Mouse (Mus musculus) spleen, postnatal 4 days (tissue): ENCODE results near the gene Vmn1r198.
"Not testable (repeated sequence)": the region's sequence is repeated elsewhere in the genome, so short reads cannot be mapped to it uniquely, and the experiment has no call there.

Experiments
- DNase-seq, 2 experiments: peaks; one replicate each; pipeline ENCODE4 v3.0.0; 2022; ENCODE audit warnings: low spot score in 2 of 2

Gene Vmn1r198

GRCm38 (mm10) chr13:22350064-22350463 is at the start of gene Vmn1r198:
Vmn1r198 (plus strand) TSS chr13:22350364.
- DNase-seq = no peak

- not testable (repeated sequence) for DNase-seq
Measured at GRCm38 (mm10) chr13:22308075-22308474, 42.1 kb upstream of the Vmn1r198 start.

GRCm38 (mm10) chr13:22315361-22315760 is 34.8 kb upstream of the Vmn1r198 start:
- DNase-seq = no peak

DNA sequence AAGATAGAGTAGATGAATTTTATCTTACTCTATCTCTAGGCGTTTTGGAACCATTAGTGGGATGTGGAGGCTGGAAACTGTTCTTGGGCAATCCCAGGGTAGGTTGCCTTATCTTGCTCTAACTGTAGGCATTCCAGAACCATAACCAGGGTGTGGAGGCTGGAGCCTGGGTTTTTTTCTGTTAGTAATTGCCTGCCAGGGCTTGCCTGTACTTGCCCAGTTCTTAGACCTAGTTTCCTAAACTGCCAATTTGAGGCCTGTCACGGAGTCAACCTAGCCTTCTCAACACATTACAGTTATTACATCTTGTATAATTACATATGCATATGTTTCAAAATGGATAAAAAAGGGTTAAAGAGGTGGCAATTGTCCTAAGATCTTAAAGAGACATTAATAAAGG is 32.8 kb upstream of the Vmn1r198 start:
- DNase-seq = no peak

GRCm38 (mm10) chr13:22320091-22320490 is 30.1 kb upstream of the Vmn1r198 start:
- no peak for DNase-seq

- no peak for DNase-seq
Measured at GRCm38 (mm10) chr13:22324289-22324688, 25.9 kb upstream of the Vmn1r198 start, which contains the start of gene Vmn1r197. Vmn1r197 (plus strand) TSS chr13:22324589.

DNA sequence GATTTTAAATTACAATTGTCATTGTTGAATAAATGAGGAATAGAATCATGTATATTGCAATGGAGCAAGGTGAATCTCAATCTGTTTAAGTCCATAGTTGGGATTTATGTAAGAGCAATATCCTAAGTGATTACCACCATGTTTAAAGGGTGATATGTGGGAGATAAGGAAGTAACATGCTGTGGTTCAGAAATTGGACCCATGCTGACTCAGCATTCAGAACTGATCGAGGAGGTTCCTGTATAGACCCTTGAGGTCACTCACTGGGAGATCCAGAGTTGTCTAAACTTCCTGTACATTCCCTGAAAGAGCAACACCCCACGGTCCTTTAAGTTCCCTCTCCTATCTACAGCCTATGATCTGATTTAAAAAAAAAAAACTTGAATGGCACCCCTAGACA is 16.9 kb upstream of the Vmn1r198 start:
- no peak for DNase-seq

GRCm38 (mm10) chr13:22335565-22335964 is 14.6 kb upstream of the Vmn1r198 start:
- DNase-seq = no peak

GRCm38 (mm10) chr13:22350813-22351212 is 649 bp downstream of the Vmn1r198 start:
- no peak for DNase-seq

DNA sequence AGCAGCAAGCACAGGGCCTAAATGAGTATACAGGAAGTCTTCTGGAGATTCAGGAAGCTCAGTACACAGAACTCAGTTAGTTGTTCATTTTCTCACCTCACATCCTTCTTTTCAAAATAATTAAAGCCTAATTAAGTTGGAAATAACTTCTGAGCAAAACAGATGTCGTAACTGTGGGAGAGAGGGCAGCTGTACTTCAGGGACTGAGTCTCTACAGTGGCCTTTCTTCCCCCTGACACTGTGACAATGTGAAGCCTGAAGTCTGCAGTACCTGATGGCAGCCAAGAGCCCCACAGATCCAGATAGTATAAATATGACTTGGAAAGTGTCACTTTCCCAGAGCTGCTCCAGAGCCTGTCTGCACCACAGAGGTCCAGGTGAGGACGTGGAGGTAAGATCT is 29.4 kb downstream of the Vmn1r198 start, which contains the start of gene Vmn1r199:
Vmn1r199 (plus strand) TSS at position 301 of the 400 bp plus-strand sequence.
- DNase-seq = no peak

DNA sequence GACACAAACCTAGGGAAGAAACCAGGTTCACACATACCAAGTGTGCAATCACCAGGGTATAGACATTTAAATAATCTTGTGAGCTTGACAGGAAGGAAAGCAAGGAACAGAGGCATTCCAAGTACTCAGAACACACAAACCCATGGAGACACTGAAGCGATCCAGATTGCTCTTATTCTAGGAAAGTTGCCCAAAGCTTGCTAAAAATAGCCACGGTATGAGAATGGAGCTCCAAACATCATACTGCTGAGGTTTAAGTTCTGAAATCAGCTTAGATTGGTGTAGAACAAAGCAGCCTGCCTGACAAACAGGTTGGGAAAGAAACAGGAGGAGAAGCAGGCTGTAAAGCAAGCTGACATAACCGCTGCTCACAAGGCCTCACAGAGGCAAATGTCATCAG is 31.0 kb downstream of the Vmn1r198 start:
- not testable (repeated sequence) for DNase-seq

GRCm38 (mm10) chr13:22383401-22383800 is 33.2 kb downstream of the Vmn1r198 start:
- DNase-seq = no peak

DNA sequence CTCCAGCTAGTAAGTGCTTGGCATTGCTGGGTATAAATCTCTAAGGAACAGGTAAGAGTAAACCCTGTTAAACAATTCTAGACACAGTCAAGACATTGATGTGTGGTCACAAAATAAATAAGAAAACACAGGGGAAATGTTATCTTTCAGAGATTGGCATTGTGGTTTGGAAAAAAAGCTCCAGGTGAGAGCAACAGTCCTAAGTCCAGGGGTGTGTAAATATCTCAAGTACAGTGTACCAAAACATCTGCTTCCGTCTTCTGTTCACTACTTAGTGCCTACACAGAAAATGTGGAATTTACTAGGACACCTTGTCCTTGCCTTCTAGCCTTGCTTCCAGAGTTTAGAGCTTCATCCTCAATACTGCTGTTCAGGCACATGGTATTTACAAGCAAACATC is 36.9 kb downstream of the Vmn1r198 start:
- no peak for DNase-seq

- DNase-seq = no peak
Measured at GRCm38 (mm10) chr13:22390073-22390472, 39.9 kb downstream of the Vmn1r198 start, which contains the start of gene Vmn1r200. Vmn1r200 (plus strand) TSS chr13:22390373.

DNA sequence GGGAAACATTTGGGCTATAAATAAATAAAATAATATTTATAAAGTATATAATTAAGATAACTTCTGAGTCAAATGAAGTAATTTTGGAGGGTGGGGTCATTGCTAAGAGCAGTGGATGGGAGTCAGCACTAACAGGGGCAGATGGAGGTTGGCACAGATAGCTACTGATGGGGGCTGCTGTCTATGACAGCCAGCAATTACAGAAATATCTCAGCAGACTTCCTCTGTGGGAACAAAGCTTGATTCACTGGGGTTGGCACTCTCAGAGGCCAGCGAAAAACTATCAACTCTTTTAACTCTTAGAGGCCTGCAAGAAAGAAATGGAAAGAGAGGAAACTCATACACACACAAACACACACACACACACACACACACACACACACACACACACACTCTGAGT is 52.8 kb downstream of the Vmn1r198 start:
- DNase-seq = no peak
